Mouse (Mus musculus) E14TG2a.4 (cell line): ENCODE results near the gene Ephx1.

Source experiments
- CTCF ChIP-seq: conservative IDR thresholded peaks from 2 replicates; pipeline ENCODE4 v1.5.1; 2014; ENCODE audit warnings: low read length
- POU5F1 ChIP-seq: IDR thresholded peaks from 2 replicates; pipeline ENCODE4 v1.6.1; 2014; ENCODE audit warnings: low read length, borderline replicate concordance

- no peak for TF ChIP-seq CTCF
- TF ChIP-seq POU5F1, result no peak
These were observed 7.3 kb downstream of the Ephx1 start for GRCm38 (mm10) chr1:181013446-181013845.
